Mouse (Mus musculus) heart, adult 2 months (tissue): Measurements from ENCODE around the gene Dnah11.

Source experiments
- CTCF ChIP-seq: fragments of 200-600 bp; IDR thresholded peaks from 2 replicates; pipeline ENCODE4 v1.8.1; 2022; ENCODE audit warnings: antibody characterized with exemption, mild to moderate bottlenecking, moderate library complexity
- EP300 ChIP-seq: fragments of 200-500 bp; IDR thresholded peaks from 2 replicates; pipeline ENCODE4 v1.6.1; 2011; ENCODE audit warnings: low read depth, low read length, control low read depth; ENCODE audit not compliant: insufficient read depth

GRCm38 (mm10) chr12:117857884-117858283 lies 341.0 kb downstream of the Dnah11 start:
- TF ChIP-seq EP300: no peak
- no peak for TF ChIP-seq CTCF
